Mouse (Mus musculus) thymus, postnatal 10 days (tissue): ENCODE measurements around the gene Celsr2.

Experiments used
- DNase-seq, 2 experiments: peaks; one replicate each; pipeline ENCODE4 v3.0.0; 2021; ENCODE audit warnings: low spot score in 2 of 2

Celsr2 gene

DNA sequence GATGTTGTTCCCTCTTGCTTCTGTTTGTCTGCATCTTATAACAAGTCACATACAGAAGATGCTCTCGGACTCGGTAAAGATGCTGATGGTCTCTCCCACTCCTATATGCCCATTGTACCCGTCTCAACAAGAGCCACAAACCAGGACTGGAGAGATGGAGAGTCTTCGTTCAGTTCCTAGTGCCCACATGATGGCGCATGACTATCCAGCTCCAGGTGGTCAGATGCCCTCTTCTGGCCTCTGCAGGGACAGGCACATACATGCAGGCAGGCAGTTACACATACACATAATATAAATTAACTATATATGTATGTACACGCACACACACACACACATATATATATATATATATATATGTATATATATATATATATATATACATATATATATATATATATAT lies 34.7 kb downstream of the Celsr2 start:
- no peak for DNase-seq

DNA sequence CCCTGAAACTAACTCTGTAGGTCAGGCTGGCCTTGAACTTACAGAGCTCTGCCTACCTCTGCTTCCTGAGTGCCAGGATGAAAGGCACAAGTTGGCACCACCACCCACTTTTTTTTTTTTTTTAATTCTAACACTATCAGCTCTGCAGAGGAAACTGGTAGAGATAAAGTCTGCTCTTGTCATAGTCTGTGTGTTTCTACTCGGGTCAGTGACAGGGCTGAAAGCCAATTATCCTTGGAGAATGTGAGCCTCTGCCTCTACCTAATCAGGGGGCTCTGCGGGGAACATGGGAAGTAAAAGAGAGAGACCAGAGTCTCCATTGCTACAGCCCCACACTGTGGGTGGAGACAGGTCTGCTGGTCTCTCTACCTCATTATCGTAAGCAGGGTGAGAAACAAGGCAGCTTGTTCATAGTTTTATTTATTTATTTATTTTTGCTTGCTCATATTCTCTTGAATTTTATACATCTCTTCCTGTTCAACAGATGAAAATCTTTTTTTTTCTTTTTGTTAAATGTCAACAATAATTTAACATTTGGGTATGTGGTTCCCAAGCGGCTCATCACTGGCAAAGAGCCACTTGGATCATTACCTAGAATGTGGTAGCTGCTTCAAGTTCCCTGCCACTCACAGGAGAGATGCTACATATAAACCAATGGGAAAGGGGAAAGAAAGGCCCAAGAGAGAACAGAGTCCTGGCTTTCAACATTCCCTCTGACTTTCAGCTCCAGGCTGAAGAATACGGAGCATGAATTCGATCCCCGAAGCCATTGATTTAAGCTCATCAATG lies 36.3 kb downstream of the Celsr2 start:
- DNase-seq = no peak

DNA sequence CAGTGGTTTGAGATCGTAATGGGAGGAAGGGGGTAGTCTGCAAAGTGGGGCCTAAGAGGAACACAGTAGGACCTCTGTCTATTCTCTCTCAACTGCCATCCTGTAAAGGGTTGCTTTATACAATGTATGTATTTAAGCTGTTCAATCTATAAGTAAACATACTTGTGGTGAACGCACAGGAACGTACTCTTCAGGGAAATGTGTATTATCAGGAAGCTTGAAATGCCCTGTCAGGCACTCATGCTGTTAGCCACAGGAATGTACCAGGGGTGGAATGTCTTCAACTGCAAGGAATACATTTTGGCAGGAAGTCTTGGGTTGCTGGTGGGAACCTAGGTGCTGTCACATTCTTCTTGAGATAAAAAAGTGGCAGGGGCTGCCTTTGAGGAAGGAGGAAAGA lies 42.7 kb downstream of the Celsr2 start:
- DNase-seq = no peak

DNA sequence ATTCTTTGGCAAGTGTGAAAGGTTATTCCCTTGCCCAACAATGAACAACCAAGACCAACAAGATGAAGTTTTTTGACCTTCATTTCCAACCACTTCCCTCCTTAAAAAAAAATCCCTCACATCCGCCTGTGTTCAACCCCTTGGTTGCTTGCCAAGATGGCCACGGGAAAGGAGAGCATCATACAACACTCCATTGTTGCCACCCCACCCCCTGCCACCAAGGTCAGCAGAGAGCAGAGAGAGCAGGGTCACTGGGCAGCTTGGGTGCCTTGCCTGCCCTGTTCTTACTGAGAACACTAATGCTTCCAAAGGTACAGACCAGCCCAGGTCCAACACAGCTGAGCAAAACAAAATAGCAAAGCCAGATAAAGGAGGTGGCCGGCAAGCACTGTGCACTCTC lies 43.1 kb downstream of the Celsr2 start:
- DNase-seq = no peak

DNA sequence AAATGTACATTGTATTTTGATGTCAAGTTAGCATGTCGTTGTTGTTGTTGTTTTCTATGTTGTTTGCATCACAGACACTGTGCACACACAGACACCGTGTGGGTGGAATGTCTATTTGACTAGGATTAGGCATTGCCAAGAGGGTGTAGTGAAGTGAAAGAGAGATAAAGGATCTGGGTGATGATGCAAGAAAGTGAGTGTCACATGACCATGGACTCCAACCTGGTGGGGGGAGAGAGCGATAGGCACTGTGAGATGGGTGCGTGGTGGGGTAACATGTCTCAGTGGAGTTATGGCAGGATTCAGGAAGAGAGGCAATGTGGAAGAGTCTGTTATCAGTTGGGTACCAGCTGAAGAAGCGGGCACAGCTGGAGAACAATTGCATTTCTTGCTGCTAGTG lies 46.6 kb downstream of the Celsr2 start:
- no peak for DNase-seq

DNA sequence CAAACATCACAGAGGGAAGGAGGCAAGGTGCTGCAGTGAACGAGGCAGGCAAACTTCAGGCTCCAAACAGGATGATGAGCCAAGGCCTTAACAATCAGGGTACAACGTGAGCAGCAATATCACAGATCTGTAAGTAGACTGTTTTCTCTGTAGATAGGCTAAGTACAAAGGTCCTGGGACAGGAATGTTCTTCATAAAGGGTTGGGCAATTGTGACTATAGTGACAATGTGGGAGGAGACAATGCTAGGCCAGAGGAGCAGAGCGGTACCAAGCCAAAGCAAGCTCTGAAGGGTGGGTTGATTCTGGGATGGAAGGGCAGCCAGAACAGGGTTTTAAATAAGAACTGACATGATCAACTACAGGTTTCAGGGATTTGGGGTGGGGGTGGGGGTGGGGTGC lies 47.5 kb downstream of the Celsr2 start:
- no peak for DNase-seq

DNA sequence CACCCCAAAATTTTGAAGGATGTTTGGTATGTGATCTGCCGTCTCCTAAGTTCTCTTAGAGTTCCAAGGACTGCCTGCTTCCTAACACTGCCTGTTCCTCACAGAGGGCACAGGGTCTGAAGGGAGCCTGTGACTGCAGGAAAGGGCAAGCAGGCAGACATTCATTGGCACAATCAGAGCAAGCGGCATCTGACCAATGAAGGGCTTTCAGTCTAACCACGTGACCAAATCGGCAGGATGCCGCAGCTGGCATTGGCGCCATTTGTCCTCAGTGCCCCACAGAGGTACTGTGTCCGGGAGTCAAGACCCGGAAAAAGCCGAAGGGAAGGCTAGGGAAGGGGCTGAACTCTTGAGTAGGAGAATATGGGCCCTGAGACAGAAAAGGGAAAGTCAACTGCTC lies 48.2 kb downstream of the Celsr2 start:
- DNase-seq = no peak

DNA sequence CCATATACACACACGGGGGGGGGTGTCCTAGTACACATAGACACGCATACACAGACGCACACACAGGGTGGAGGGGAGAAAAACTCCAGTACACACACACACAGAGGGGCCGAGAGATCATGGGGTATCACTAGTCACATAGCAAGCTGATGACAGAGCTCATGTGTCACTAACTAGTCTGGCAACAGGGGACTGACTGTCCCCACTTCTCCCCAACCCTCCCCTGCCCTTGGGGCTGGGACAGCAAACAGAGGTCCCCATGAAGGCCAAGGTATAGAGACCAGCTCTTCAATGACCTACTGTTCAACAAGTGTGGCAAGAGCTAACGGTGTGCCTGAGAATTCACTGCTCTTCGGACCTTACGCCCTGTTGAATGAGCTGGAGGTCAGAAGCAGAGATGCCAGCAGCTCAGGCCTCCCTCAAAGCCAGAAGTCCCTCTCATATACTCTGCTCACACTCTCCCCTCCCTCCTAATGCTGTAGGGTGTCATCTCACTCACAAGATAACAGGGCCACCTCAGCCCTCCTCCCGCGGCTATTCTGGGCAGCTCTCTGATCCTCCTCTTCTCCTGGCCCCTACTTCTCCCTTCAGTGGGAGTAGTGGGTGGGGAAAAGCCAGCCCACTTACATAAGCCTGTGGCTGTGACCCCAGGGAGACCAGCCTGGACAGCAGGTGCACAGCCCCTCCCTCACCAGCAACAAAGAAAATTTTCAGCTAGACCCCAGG lies 50.9 kb downstream of the Celsr2 start, which contains the start of gene Mybphl:
TSS of gene Mybphl (plus strand) at position 642 of the 726 bp plus-strand sequence.
- DNase-seq = no peak

DNA sequence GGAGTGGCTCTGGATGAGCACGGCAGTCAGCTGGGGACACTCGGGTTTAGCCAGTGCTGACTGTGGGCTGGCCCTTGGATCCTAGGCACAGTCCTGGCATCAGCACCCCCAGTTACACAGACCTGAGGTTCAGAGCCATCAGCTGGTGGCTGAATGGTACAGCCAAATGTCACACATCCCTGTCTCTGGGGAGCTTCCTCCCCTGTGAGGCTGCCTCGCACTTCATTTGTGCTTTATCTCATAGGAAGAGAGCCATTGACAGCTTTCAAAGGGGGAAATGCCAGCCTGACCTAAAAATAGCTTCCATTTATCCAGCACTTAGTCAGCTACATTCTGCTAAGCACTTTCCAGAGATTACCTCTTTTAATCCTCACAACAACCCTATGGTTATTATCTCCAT lies 51.7 kb downstream of the Celsr2 start:
- no peak for DNase-seq

DNA sequence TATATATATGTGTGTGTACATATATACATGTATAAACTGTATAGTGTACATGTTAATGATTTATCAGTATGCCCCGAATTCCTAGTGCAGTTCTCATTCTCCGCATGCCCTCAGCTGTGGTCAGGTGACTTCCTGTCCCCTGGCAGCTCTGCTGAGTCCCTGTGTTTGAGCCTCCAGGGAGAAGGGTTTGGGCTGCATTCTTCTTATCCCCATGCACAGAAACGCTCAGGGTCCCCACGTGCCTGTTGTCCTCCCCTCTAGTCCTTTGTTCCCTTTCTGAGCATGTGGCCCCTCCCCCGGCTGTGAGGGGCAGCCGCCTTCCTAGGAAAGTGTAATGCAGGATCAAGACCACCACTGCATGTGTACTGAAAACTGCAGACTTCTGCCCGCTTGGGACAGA lies 54.5 kb downstream of the Celsr2 start:
- no peak for DNase-seq

DNA sequence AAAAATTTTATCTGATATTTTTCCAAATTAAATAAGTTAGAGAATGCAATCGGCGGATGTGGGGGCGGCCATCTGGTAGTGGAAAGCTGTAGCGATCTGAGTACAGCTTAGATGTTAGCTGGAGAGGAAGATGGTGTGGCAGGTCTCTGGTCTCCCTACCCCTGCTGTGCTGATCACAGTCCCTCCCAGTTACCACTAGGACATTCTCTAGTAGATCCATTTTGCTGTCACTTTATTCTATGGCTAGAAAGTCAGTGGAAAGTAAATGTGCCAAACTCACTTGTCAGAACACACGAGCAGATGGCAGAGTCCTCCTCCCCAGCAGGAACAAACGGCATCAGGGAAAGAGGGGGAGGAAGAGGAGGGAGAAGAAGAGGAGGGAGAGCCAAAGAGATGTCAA lies 56.9 kb downstream of the Celsr2 start:
- DNase-seq = no peak

DNA sequence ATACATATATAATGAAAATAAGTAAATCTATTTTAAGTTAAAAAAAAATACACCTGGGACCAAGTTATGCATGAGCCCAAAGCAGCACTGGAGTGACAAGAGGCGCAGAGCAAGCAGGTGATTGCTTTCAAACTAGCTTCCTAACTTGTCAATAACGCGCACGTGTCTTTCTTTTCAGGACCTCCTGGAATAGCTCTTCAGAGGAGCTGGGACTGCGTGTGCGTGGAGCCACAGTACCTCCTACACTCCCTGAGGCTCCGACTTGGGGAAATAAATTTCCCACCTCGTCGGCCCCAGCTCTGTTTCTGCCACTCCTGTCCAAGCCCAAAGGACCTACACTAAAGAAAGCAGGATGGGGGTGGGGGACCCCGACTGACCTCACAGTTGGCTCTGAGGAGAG lies 58.3 kb downstream of the Celsr2 start:
- DNase-seq = no peak

DNA sequence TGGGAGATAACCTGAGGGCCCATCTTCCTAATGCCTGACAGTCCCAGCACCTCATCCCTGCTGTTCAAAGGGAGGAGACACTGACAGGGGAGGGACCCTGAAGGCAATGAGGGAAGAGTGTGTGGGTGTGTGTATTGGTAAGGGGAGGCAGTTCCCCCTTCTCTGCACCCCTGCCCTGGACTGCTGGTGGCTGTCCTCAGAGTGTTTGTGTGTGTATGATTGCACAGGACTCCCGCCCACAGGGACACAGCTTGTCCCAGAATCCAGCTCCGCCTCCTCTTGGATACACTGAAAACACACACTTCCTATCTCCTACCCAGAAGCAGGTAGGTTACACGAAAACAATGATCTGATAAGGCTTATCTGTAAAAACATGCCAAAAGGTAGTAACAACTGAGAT lies 60.1 kb downstream of the Celsr2 start:
- no peak for DNase-seq

DNA sequence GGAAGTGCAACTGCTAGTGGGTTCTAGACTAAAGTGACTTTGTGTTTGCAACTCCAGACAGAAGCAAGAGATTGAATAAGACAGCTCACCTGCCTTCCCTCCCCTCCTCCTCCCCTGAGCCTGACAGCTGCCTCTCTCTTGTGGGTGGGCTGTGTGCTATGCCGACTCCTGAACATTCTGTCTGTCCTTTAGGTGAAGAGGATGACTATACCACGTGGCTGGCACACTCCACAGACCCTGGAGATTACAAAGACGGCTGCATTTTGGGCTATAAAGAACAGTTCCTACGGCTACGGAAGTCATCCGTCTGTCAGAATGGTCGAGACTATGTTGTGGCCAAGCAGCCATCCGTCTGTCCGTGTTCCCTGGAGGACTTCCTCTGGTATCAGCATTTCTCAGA lies 67.0 kb downstream of the Celsr2 start:
- no peak for DNase-seq

DNA sequence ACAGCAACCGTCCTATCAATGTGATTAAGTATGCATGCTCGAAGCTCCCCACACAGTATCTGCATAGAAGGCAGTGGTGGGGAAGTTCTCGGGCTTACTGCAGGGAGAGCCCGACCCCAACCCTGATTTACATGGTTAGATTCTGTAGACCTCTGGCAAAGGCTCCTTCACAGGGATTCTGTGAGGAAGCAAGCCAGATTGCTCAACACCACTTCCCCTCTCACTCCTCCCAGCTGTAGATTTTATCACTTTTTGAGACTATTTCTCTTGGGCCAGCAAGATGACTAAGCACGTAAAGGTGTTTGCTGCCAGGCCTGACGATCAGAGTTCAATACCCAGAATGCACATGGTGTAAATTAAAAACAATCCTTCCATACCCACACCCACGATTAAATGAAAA lies 69.5 kb downstream of the Celsr2 start:
- DNase-seq = no peak

DNA sequence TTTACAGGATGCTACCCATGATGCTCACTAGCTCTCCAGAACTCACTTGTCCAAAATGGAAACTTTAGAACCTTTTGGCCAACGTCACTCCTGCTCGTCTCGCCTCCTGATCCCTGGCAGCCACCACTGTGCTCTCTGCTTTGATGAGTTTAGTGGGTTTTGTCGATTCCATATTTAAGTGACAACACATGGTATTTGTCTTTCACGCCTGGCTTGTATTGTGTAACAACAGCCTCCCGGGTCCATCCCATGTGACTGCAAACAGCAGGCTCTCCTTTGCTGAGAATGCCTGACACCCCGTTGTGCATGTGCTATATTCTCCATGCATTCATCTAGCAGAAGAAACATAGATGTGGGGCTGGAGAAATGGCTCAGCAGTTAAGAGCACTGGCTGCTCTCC lies 73.2 kb downstream of the Celsr2 start:
- DNase-seq = no peak

DNA sequence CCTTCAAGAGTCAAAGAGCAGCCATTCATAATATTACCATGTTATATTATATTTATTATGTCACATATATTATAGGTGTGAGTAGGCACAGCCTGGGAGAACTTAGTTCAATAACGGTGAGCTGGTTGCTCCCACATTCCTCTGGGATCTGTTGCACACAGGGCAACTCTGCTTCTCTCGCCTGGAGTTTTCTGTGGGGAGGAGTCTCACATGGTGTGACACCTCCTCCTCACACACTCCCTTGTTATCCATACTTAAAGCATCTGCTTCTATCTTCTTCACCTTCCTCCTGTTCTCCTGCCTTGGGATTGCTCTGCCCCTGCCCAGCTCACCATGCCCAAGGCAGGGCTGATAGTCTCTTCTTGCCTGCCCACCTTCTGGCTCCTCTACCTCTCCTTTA lies 74.3 kb downstream of the Celsr2 start:
- DNase-seq = no peak
